Mouse (Mus musculus): ENCODE data around the gene Kcnk15.
A peak's percentile ranks its signal among the peaks of the same experiment; 100 is the strongest.

The Kcnk15 gene

GRCm38 (mm10) chr2:163876830-163877498 lies 23.5 kb downstream of the Kcnk15 start:
- no peak for DNase-seq

DNA sequence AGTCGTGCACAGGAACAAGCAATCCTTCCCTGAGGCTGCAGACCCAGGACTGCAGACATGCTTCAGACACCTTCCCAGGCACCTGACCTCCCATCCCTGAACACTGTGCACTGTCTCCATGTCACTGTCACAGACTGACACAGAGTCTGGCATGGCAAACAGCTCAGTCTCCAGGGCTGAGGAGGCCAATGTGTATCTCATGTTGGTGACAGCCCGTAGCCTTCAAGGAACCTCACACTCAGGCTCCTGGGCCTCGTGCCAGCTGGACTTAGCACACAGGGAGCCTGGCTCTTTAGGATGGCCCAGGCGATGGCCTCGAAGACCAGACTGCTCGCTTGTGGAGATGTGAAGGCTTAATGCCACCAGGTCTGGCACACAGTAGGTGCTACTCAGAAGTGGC lies 27.4 kb downstream of the Kcnk15 start:
- DNase-seq, result peak; percentile 44

GRCm38 (mm10) chr2:163882859-163883652 lies 29.6 kb downstream of the Kcnk15 start:
- DNase-seq, result no peak

GRCm38 (mm10) chr2:163889411-163889810 lies 36.0 kb downstream of the Kcnk15 start:
- DNase-seq, result no peak

DNA sequence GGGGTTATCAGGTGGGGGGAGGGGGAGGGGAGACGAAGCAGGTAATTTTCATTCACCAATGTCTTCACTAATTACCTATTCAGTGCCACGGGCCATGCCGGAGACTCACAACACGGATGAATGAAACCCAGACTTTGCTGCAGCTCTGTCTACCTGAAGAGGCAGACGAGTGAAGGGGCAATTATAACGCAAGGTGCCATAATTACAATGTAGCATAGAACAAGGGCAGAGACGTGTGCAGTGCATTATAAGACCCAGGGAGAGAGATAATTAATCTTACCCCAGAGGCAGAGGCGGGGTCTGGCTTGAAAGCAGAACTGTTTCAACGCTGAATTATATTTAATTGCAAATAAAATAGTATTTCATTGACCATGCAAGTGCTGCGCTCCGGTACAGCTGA lies 37.1 kb downstream of the Kcnk15 start:
- no peak for DNase-seq

DNA sequence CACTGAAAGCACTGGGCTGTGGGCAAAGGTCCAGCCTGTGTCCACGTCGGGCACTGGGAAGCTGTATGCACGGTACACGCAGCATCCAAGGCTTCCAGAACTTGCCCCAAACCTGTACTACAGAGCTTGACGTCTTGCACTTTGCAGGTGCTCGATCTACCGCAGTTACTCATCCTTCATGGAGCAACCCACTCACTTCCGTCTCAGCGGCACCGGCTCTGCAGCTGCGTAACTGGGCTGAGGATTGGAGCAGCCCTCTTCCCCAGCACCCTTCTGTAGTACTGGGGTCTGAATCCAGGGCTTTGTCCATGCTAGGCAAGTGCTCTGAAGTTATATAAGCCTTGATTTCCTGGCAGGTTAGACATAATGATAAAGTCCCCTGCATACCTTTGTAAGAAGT lies 37.8 kb downstream of the Kcnk15 start:
- no peak for DNase-seq

DNA sequence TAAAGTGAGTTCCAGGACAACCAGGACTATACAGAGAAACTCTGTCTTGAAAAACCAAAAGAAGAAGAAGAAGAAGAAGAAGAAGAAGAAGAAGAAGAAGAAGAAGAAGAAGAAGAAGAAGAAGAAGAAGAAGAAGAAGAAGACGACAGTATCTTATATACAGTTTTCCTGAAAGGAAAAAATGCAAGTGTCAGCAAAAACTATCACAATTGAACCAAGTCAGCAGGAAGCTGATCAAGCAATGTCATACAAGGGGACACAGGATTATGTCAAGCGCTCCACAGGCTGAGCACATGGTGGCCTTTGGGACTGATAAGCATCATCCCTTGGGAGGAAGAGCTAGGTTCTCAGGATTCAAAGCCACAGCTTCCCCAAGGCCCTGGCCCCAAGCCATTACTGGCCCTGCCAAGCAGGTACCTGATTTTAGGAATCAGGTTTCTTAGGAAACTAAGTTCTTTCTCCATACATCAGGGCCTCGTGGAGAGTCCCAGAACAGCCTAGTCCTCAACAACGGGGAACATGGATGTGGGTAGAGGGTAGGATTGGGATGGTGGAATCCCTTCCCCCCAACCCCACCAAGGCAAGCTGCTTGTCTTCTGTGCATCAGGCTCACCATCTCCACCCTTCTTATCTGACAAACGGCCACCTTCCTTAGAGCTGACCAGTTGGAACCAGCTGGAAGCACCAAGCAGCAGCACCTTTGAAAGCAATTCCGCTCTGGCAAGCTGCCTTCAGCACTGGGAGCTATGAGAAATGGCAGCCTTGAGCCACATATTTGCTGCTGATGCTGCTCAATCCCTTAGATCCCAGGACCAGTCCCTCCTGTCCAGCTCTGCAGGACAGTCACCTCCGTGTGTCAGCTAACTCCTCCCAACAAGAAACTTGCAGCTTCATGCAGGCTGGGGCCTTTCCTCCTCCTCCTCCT lies 40.3 kb downstream of the Kcnk15 start:
- no peak for DNase-seq

DNA sequence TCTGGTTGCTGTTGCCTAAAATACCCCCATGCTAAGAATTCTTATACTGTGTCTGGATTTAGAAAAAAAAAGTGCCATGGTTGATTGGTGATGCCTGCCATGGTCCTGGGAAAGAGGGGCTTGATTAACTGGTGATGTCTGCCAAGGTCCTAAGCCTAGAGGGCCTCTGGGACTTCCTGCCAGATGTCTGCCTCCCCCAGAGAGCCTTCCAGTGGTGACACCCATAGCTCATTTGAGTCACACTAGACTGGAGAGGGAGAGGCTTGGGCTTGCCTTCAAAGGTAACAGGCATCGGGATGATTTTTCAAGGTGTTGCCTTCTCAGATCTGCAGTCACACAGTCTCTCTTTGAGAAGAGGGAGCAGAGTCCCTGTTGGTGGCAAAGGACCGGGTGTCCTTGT lies 41.7 kb downstream of the Kcnk15 start:
- no peak for DNase-seq

DNA sequence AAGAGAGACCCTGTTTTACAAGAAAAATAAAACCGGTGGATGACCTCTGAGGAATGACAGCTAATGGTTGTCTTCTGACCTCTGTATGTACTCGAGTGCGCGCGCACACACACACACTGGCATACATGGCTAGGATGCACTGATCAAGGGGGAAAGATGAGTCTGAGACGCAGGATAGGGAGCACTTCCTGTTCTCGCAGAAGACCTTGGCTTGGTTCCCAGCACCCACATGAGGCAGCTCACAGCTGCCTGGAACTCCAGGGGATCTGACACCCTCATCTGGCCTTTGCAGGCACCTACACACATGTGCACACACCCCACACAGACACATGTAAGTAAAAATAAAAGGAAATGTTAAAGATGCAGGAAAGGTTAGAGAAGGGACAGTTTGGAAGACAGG lies 43.6 kb downstream of the Kcnk15 start:
- no peak for DNase-seq

DNA sequence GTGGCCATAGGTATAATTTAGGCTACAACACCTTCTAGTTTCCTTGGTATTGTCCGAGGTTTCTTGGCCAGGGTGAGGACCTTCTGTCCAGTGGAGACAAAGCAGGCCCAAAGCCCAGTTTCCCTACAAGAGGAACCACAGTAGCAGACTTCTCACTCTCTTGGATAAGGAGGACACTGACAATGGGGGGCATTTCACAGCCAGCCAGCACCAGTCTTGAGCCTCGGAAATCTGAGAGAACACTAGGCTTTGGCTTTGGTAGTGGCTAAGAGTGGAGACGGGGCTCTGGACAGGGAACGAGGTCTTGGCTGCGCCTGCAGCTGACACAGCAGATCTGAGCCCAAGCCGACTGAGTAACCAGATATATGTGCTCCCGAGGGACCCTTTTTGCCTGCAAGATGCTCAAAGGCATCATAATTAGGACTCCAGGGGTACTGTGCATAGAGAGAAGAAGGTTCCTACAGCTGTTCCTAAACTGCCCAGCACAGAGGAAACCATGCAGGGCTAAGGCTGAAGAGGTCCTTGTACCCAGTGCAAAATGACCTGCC lies 44.6 kb downstream of the Kcnk15 start:
- DNase-seq, result no peak

- no peak for DNase-seq
Observed at GRCm38 (mm10) chr2:163899910-163900411, 46.5 kb downstream of the Kcnk15 start.

DNA sequence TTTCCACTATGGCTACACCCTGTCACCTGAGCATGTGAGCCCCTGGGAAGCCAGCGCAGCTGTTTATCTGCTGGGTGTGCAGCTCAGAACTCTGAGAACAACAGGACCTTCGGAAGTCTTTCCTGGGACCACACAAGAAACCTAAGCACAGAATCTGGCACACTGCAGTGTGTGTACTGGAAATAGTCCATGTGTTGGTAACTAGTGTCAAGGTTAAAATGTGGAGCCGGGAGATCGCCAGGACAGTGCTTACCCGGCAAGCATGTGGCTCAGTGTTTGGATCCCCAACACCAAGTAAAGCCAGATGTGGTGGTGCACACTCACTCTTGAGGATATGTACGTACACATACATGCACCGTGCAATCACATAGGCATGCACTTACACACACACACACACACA lies 47.6 kb downstream of the Kcnk15 start:
- no peak for DNase-seq

DNA sequence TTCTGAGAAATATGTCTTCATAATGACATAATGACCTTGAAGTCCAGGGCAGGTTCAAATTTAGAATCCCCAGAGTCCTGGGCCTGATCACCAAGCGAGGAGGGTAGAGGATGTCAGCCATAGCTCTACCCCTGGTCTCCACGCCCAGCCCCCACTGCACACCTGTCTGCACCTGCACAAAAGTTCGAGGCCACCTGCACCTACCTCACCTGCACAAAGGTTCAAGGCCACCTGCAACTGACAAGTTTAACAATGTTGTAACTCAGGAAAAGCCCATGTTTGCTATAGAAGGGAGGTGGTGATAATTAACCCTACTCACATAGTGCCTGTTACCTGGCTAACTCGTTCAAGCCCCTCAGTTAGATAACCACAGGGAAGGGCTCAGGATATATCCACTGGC lies 49.0 kb downstream of the Kcnk15 start:
- DNase-seq, result no peak

- DNase-seq, result no peak
Observed at GRCm38 (mm10) chr2:163903461-163903860, 50.0 kb downstream of the Kcnk15 start.

- DNase-seq, result no peak
Observed at GRCm38 (mm10) chr2:163904323-163904722, 50.9 kb downstream of the Kcnk15 start.

DNA sequence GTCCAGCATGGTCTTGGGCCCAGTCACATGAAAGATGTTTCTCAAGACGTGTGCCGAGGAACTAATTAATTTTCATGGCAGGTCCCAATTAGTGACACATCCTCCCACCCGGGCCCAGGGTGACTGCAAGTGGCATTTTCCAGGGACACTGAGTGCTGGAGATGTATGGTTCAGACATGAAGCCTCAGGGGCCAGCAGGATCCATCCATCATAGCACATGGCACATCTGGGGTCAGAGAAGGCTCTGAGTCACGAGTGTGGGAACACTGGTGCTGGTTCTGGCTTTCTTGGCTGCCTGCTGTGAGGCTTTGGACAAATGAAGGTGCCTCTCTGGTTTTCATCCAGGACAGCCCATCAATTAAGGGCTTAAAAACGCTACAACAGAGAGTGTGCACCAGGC lies 53.7 kb downstream of the Kcnk15 start:
- no peak for DNase-seq
